Mouse (Mus musculus): ENCODE results near the gene Rsph4a. TPM values are rescaled to one million over a fixed set of nuclear protein-coding genes. Genes with fewer than 3 reads are reported as not detected.
"Not testable (repeated sequence)": the region's sequence is repeated elsewhere in the genome, so short reads cannot be mapped to it uniquely, and the experiment has no call there.

Gene Rsph4a
- polyA plus RNA-seq (2012; rRNA removed) (not detected in 2 replicates), polyA plus RNA-seq (2014; fragmentation: Nextera tagmentation; extraction: Ambion mirVana) (not detected in 2 replicates)

- no peak for TF ChIP-seq EP300 (IDR thresholded peaks at IDR 0.05; ENCODE audit: low read depth)
- no peak for TF ChIP-seq CTCF (IDR thresholded peaks at IDR 0.05; ENCODE audit: low read depth)
- Histone ChIP-seq H3K36me3 (replicated peaks; ENCODE audit: control insufficient read depth, insufficient read depth, low read depth) (no peaks in the 10 kb centered on the region), H3K4me1 (replicated peaks; ENCODE audit: control insufficient read depth in 2 of 2, insufficient read depth in 2 of 2, low read length in 1 of 2) (no peaks in the 10 kb centered on the region), H3K4me2 (ENCODE audit: low read depth) (peak within 1 kb of the TSS; percentile 44), H3K27ac (no peak within 1 kb of the TSS), H3K4me3 (ENCODE audit: insufficient read depth in 1 of 2, low read depth in 2 of 2, low read length in 2 of 2) (no peak within 1 kb of the TSS; a peak in 1 of 4 replicates), H3K9me3 (ENCODE audit: control insufficient read depth, low read length) (no peaks in the 10 kb centered on the region), H3K27me3 (ENCODE audit: control insufficient read depth, insufficient read depth, low read length) (no peaks in the 10 kb centered on the region), H3K9ac (replicated peaks) (no peak within 1 kb of the TSS)
- DNase-seq (ENCODE audit: low read depth in 3 of 3, low spot score in 3 of 3): peak in 2 of 3 experiments; percentile 9
- peak; percentile 61 for ATAC-seq (ENCODE audit: insufficient read depth)
- WGBS (ENCODE audit: insufficient replicate concordance): 6% methylated on average over 17 of the region's 17 CpGs
Observed at GRCm38 (mm10) chr10:33904530-33905481, at the start of gene Rsph4a. TSS of gene Rsph4a (plus strand) at chr10:33905111.

- no peak for TF ChIP-seq EP300 (IDR thresholded peaks at IDR 0.05; ENCODE audit: low read depth)
- no peak for TF ChIP-seq CTCF (IDR thresholded peaks at IDR 0.05; ENCODE audit: low read depth)
- no peak within 1 kb of the TSS for H3K27ac ChIP-seq
- DNase-seq (ENCODE audit: low read depth in 3 of 3, low spot score in 3 of 3): no peak
Observed at GRCm38 (mm10) chr10:33857421-33857820, 47.5 kb upstream of the Rsph4a start, which contains the start of gene Sult3a1. TSS of gene Sult3a1 (plus strand) at chr10:33857721.

GRCm38 (mm10) chr10:33865994-33866393 lies 38.9 kb upstream of the Rsph4a start:
- no peaks in the 10 kb centered on the region for H3K4me1 ChIP-seq (replicated peaks; ENCODE audit: control insufficient read depth in 2 of 2, insufficient read depth in 2 of 2, low read length in 1 of 2)
- H3K27ac ChIP-seq: no peak overlapping the region
- TF ChIP-seq EP300 (IDR thresholded peaks at IDR 0.05; ENCODE audit: low read depth) (no peak), CTCF (IDR thresholded peaks at IDR 0.05; ENCODE audit: low read depth) (no peak)
- WGBS (ENCODE audit: insufficient replicate concordance): 45% methylated on average over 2 of the region's 2 CpGs
- ATAC-seq (ENCODE audit: insufficient read depth): no peak
- no peaks in the 10 kb centered on the region for H3K36me3 ChIP-seq (replicated peaks; ENCODE audit: control insufficient read depth, insufficient read depth, low read depth)
- no peak overlapping the region for H3K9ac ChIP-seq (replicated peaks)
- no peaks in the 10 kb centered on the region for H3K27me3 ChIP-seq (ENCODE audit: control insufficient read depth, insufficient read depth, low read length)
- H3K4me3 ChIP-seq (ENCODE audit: insufficient read depth in 1 of 2, low read depth in 2 of 2, low read length in 2 of 2): no peak overlapping the region
- no peaks in the 10 kb centered on the region for H3K9me3 ChIP-seq (ENCODE audit: control insufficient read depth, low read length)
- H3K4me2 ChIP-seq (ENCODE audit: low read depth): no peak overlapping the region
- DNase-seq (ENCODE audit: low read depth in 3 of 3, low spot score in 3 of 3): no peak

More at GRCm38 (mm10) chr10:33857421-33857820, 47.5 kb upstream of the Rsph4a start, which contains the start of gene Sult3a1:
- Histone ChIP-seq H3K27me3 (ENCODE audit: control insufficient read depth, insufficient read depth, low read length) (no peaks in the 10 kb centered on the region), H3K9ac (replicated peaks) (no peak within 1 kb of the TSS), H3K4me3 (ENCODE audit: insufficient read depth in 1 of 2, low read depth in 2 of 2, low read length in 2 of 2) (no peak within 1 kb of the TSS), H3K4me2 (ENCODE audit: low read depth) (no peak within 1 kb of the TSS), H3K36me3 (replicated peaks; ENCODE audit: control insufficient read depth, insufficient read depth, low read depth) (no peaks in the 10 kb centered on the region), H3K9me3 (ENCODE audit: control insufficient read depth, low read length) (no peaks in the 10 kb centered on the region), H3K4me1 (replicated peaks; ENCODE audit: control insufficient read depth in 2 of 2, insufficient read depth in 2 of 2, low read length in 1 of 2) (no peaks in the 10 kb centered on the region)
- ATAC-seq (ENCODE audit: insufficient read depth): no peak

GRCm38 (mm10) chr10:33870441-33870840 lies 34.5 kb upstream of the Rsph4a start:
- Histone ChIP-seq H3K9ac (replicated peaks) (no peak overlapping the region), H3K4me1 (replicated peaks; ENCODE audit: control insufficient read depth in 2 of 2, insufficient read depth in 2 of 2, low read length in 1 of 2) (no peaks in the 10 kb centered on the region), H3K4me3 (ENCODE audit: insufficient read depth in 1 of 2, low read depth in 2 of 2, low read length in 2 of 2) (no peak overlapping the region), H3K27ac (no peak overlapping the region), H3K27me3 (ENCODE audit: control insufficient read depth, insufficient read depth, low read length) (no peaks in the 10 kb centered on the region), H3K4me2 (ENCODE audit: low read depth) (no peak overlapping the region), H3K9me3 (ENCODE audit: control insufficient read depth, low read length) (no peaks in the 10 kb centered on the region), H3K36me3 (replicated peaks; ENCODE audit: control insufficient read depth, insufficient read depth, low read depth) (no peaks in the 10 kb centered on the region)
- ATAC-seq (ENCODE audit: insufficient read depth) (no peak), DNase-seq (ENCODE audit: low read depth in 3 of 3, low spot score in 3 of 3) (no peak)
- 4% methylated on average over 1 of the region's 1 CpGs for WGBS (ENCODE audit: insufficient replicate concordance)
- TF ChIP-seq EP300 (IDR thresholded peaks at IDR 0.05; ENCODE audit: low read depth) (no peak), CTCF (IDR thresholded peaks at IDR 0.05; ENCODE audit: low read depth) (no peak)

GRCm38 (mm10) chr10:33872672-33873398 lies 32.1 kb upstream of the Rsph4a start:
- Histone ChIP-seq H3K27ac (no peak overlapping the region), H3K9ac (replicated peaks) (no peak overlapping the region), H3K4me1 (replicated peaks; ENCODE audit: control insufficient read depth in 2 of 2, insufficient read depth in 2 of 2, low read length in 1 of 2) (no peaks in the 10 kb centered on the region), H3K4me3 (ENCODE audit: insufficient read depth in 1 of 2, low read depth in 2 of 2, low read length in 2 of 2) (no peak overlapping the region), H3K27me3 (ENCODE audit: control insufficient read depth, insufficient read depth, low read length) (no peaks in the 10 kb centered on the region), H3K36me3 (replicated peaks; ENCODE audit: control insufficient read depth, insufficient read depth, low read depth) (no peaks in the 10 kb centered on the region), H3K9me3 (ENCODE audit: control insufficient read depth, low read length) (no peaks in the 10 kb centered on the region), H3K4me2 (ENCODE audit: low read depth) (no peak overlapping the region)
- no peak for ATAC-seq (ENCODE audit: insufficient read depth)
- no peak for DNase-seq (ENCODE audit: low read depth in 3 of 3, low spot score in 3 of 3)
- TF ChIP-seq EP300 (IDR thresholded peaks at IDR 0.05; ENCODE audit: low read depth) (no peak), CTCF (IDR thresholded peaks at IDR 0.05; ENCODE audit: low read depth) (no peak)
- 55% methylated on average over 2 of the region's 2 CpGs for WGBS (ENCODE audit: insufficient replicate concordance)

- not testable (repeated sequence) for DNase-seq (ENCODE audit: low read depth in 3 of 3, low spot score in 3 of 3); H3K9me3 ChIP-seq (ENCODE audit: control insufficient read depth, low read length); H3K4me2 ChIP-seq (ENCODE audit: low read depth); H3K4me3 ChIP-seq (ENCODE audit: insufficient read depth in 1 of 2, low read depth in 2 of 2, low read length in 2 of 2); H3K4me1 ChIP-seq (replicated peaks; ENCODE audit: control insufficient read depth in 2 of 2, insufficient read depth in 2 of 2, low read length in 1 of 2); H3K27ac ChIP-seq; H3K9ac ChIP-seq (replicated peaks); ATAC-seq (ENCODE audit: insufficient read depth); H3K36me3 ChIP-seq (replicated peaks; ENCODE audit: control insufficient read depth, insufficient read depth, low read depth); H3K27me3 ChIP-seq (ENCODE audit: control insufficient read depth, insufficient read depth, low read length)
- 72% methylated on average over 2 of the region's 2 CpGs for WGBS (ENCODE audit: insufficient replicate concordance)
Observed at GRCm38 (mm10) chr10:33882411-33882810, 22.5 kb upstream of the Rsph4a start.

- H3K27me3 ChIP-seq (ENCODE audit: control insufficient read depth, insufficient read depth, low read length); H3K4me2 ChIP-seq (ENCODE audit: low read depth); H3K27ac ChIP-seq; H3K4me1 ChIP-seq (replicated peaks; ENCODE audit: control insufficient read depth in 2 of 2, insufficient read depth in 2 of 2, low read length in 1 of 2); H3K9me3 ChIP-seq (ENCODE audit: control insufficient read depth, low read length); H3K9ac ChIP-seq (replicated peaks); DNase-seq (ENCODE audit: low read depth in 3 of 3, low spot score in 3 of 3); H3K4me3 ChIP-seq (ENCODE audit: insufficient read depth in 1 of 2, low read depth in 2 of 2, low read length in 2 of 2); ATAC-seq (ENCODE audit: insufficient read depth); H3K36me3 ChIP-seq (replicated peaks; ENCODE audit: control insufficient read depth, insufficient read depth, low read depth): not testable (repeated sequence)
- 58% methylated on average over 1 of the region's 1 CpGs for WGBS (ENCODE audit: insufficient replicate concordance)
Observed at GRCm38 (mm10) chr10:33901520-33901919, 3.4 kb upstream of the Rsph4a start.

All from liver, embryonic 14.5 days (tissue).